Mouse (Mus musculus) skeletal muscle tissue, postnatal 0 days (tissue): ENCODE measurements around the gene Vmn2r54. TPM values are rescaled to one million over a fixed set of nuclear protein-coding genes. Genes with fewer than 3 reads are reported as not detected.

Experiments used
- polyA plus RNA-seq: library from polyadenylated mRNA; unstranded; fragments of >200 nt; fragmentation: Nextera tagmentation; extraction: Ambion mirVana; gene quantifications from 2 replicates; pipeline ENCODE4 v1.2.1, GENCODE M21; 2015

Gene Vmn2r54
- polyA plus RNA-seq = not detected in 2 replicates

DNA sequence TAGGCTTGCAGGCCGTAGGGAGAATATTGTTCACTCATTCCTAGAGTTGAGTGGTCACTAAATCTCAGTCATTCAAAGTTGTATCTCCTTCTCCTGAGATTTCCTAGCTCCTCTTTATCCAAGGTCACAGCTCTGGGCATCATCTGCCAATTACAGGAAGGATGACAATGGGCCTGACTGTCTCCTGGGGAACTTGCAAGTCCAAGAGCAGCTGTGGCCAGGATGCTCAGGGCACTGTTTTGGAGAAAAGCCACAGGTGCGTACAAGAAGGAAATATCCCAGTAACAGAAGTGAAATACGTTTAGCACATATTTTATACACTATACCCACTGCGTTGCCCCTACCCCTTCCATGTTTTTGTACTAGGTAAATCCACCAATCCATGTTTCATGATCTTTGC, at the start of gene Vmn2r54:
Gene Vmn2r54, minus strand, starts transcription at position 101 of the 400 bp plus-strand sequence.

DNA sequence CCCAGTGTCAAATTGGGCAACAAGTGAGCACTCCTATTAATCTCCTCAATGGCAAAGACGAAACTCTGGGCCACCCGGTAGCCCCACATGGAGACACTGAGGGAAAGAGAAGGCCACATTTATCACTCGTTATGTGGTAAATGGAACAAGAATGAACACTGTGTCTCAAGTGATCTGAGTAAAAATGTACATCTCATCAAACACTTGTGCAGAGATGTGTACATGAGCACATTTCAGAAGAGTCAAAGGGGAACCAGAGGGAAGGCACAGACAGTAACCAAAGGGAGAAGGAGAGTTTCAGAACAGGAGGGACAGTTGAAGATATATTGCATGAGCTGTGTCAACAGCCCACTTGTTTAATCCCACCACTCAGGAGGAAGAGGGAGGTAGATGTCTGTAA, 44.8 kb upstream of the Vmn2r54 start, which contains the start of gene Vmn2r55:
Gene Vmn2r55, minus strand, starts transcription at position 101 of the 400 bp plus-strand sequence.

DNA sequence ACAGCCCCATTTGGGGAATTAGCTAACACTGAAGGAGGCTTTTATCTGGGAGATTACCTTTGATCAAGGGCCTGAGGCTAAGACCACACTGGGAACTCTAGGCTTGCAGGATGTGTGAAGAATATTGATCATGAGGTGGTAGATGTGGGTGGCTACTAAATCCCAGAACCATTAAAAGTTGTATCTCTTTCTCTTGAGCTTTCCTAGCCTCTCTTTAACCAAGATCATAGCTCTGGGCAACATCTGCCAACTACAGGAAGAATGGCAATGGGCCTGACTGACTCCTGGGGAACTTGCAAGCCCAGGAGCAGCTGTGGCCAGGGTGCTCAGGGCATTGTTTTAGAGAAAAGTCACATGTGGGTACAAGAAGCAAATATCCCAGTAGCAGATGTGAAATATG, 31.4 kb downstream of the Vmn2r54 start, which contains the start of gene Vmn2r53:
Gene Vmn2r53, minus strand, starts transcription at position 101 of the 400 bp plus-strand sequence.

Other genes starting within 250 kb of the Vmn2r54 start
- gene Zfp551, start 217.6 kb downstream of the Vmn2r54 start, polyA plus RNA-seq = 1.7 and 1.8 TPM in 2 replicates
- gene Zfp606, start 162.0 kb downstream of the Vmn2r54 start, polyA plus RNA-seq = 8.1 and 8.3 TPM in 2 replicates
- gene 2900092C05Rik, start 127.8 kb downstream of the Vmn2r54 start, polyA plus RNA-seq = not detected in 2 replicates
- gene Vmn2r53, start 31.5 kb downstream of the Vmn2r54 start, polyA plus RNA-seq = not detected in 2 replicates
- not detected in 2 replicates for gene Vmn2r55, start 44.7 kb upstream of the Vmn2r54 start, polyA plus RNA-seq
- gene Vmn2r56, start 94.7 kb upstream of the Vmn2r54 start, polyA plus RNA-seq = not detected in 2 replicates
- 5.5 and 6.5 TPM in 2 replicates for gene Zscan18, start 163.3 kb upstream of the Vmn2r54 start, polyA plus RNA-seq
- gene Zfp329, start 178.5 kb upstream of the Vmn2r54 start, polyA plus RNA-seq = 6.8 and 7.2 TPM in 2 replicates
- 15.4 and 16.0 TPM in 2 replicates for gene Zfp110, start 194.4 kb upstream of the Vmn2r54 start, polyA plus RNA-seq
- gene Zfp128, start 240.9 kb upstream of the Vmn2r54 start, polyA plus RNA-seq = 1.4 and 1.6 TPM in 2 replicates